Mouse (Mus musculus) brown adipose tissue, adult 24 weeks (tissue): ENCODE measurements around the gene Sycp2l. TPM values are rescaled to one million over a fixed set of nuclear protein-coding genes. Genes with fewer than 3 reads are reported as not detected.

Experiments used
- H3K27ac ChIP-seq: fragments of 200-500 bp; replicated peaks from 2 replicates; pipeline ENCODE4 v1.5.1; 2012; ENCODE audit warnings: low read depth, mild to moderate bottlenecking, low read length
- H3K4me1 ChIP-seq: fragments of 200-500 bp; 2 replicates; pipeline ENCODE4 v1.6.1; 2012; ENCODE audit warnings: low read length, mixed read lengths; ENCODE audit not compliant: control insufficient read depth, insufficient read depth, insufficient read length
- H3K4me3 ChIP-seq: fragments of 200-500 bp; 2 replicates; pipeline ENCODE4 v1.5.1; 2012; ENCODE audit warnings: low read depth, mild to moderate bottlenecking, low read length, moderate library complexity; ENCODE audit not compliant: insufficient read depth
- polyA plus RNA-seq: library from polyadenylated mRNA; stranded (reverse); fragments of >200 nt; gene quantifications from 2 replicates; pipeline ENCODE4 v1.2.4, GENCODE M21; 2012; ENCODE audit not compliant: missing spikeins, insufficient read depth, insufficient read length

Sycp2l gene
- polyA plus RNA-seq, 1 experiment: not detected

- Histone ChIP-seq H3K4me3 (no peak overlapping the region), H3K27ac (no peak overlapping the region), H3K4me1 (no peaks in the 10 kb centered on the region)
Observed at GRCm38 (mm10) chr13:41098325-41098724, 15.8 kb upstream of the Sycp2l start.

GRCm38 (mm10) chr13:41100031-41100430, 14.1 kb upstream of the Sycp2l start:
- no peak overlapping the region for H3K4me3 ChIP-seq
- no peak overlapping the region for H3K27ac ChIP-seq
- no peaks in the 10 kb centered on the region for H3K4me1 ChIP-seq

- no peak overlapping the region for H3K27ac ChIP-seq
- no peaks in the 10 kb centered on the region for H3K4me1 ChIP-seq
- H3K4me3 ChIP-seq: no peak overlapping the region
Observed at GRCm38 (mm10) chr13:41103841-41104525, 10.1 kb upstream of the Sycp2l start.

- H3K27ac ChIP-seq: no peak overlapping the region
- H3K4me3 ChIP-seq: no peak overlapping the region
- no peaks in the 10 kb centered on the region for H3K4me1 ChIP-seq
Observed at GRCm38 (mm10) chr13:41105541-41105940, 8.6 kb upstream of the Sycp2l start.

GRCm38 (mm10) chr13:41110935-41111334, 3.2 kb upstream of the Sycp2l start, which contains the start of gene Gcm2:
Gcm2 (minus strand) TSS chr13:41111035.
- H3K27ac ChIP-seq: no peak within 1 kb of the TSS
- no peak within 1 kb of the TSS for H3K4me3 ChIP-seq
- no peaks in the 10 kb centered on the region for H3K4me1 ChIP-seq

- Histone ChIP-seq H3K27ac (no peak overlapping the region), H3K4me1 (no peaks in the 10 kb centered on the region), H3K4me3 (no peak overlapping the region)
Observed at GRCm38 (mm10) chr13:41119152-41119945, 5.2 kb downstream of the Sycp2l start.

- no peak overlapping the region for H3K4me3 ChIP-seq
Observed at GRCm38 (mm10) chr13:41123666-41124225, 9.6 kb downstream of the Sycp2l start.

GRCm38 (mm10) chr13:41128326-41128725, 14.2 kb downstream of the Sycp2l start:
- Histone ChIP-seq H3K4me3 (no peak overlapping the region), H3K27ac (no peak overlapping the region), H3K4me1 (no peaks in the 10 kb centered on the region)

More at GRCm38 (mm10) chr13:41123666-41124225, 9.6 kb downstream of the Sycp2l start:
- no peak overlapping the region for H3K27ac ChIP-seq
- no peaks in the 10 kb centered on the region for H3K4me1 ChIP-seq

- Histone ChIP-seq H3K4me1 (no peaks in the 10 kb centered on the region), H3K27ac (no peak overlapping the region), H3K4me3 (no peak overlapping the region)
Observed at GRCm38 (mm10) chr13:41129061-41129460, 15.0 kb downstream of the Sycp2l start.

GRCm38 (mm10) chr13:41134901-41135300, 20.8 kb downstream of the Sycp2l start:
- Histone ChIP-seq H3K27ac (no peak overlapping the region), H3K4me1 (no peaks in the 10 kb centered on the region), H3K4me3 (no peak overlapping the region)

- Histone ChIP-seq H3K27ac (no peak overlapping the region), H3K4me1 (no peaks in the 10 kb centered on the region), H3K4me3 (no peak overlapping the region)
Observed at GRCm38 (mm10) chr13:41145433-41145970, 31.4 kb downstream of the Sycp2l start.

GRCm38 (mm10) chr13:41146271-41146670, 32.2 kb downstream of the Sycp2l start:
- H3K27ac ChIP-seq: no peak overlapping the region
- H3K4me1 ChIP-seq: no peaks in the 10 kb centered on the region
- H3K4me3 ChIP-seq: no peak overlapping the region

- no peaks in the 10 kb centered on the region for H3K4me1 ChIP-seq
- no peak overlapping the region for H3K4me3 ChIP-seq
- no peak overlapping the region for H3K27ac ChIP-seq
Observed at GRCm38 (mm10) chr13:41153146-41153545, 39.0 kb downstream of the Sycp2l start.

GRCm38 (mm10) chr13:41158426-41158825, 44.3 kb downstream of the Sycp2l start:
- no peaks in the 10 kb centered on the region for H3K4me1 ChIP-seq
- H3K4me3 ChIP-seq: no peak overlapping the region
- H3K27ac ChIP-seq: no peak overlapping the region

GRCm38 (mm10) chr13:41187886-41188285, 73.8 kb downstream of the Sycp2l start:
- Histone ChIP-seq H3K27ac (no peak overlapping the region), H3K4me1 (no peaks in the 10 kb centered on the region), H3K4me3 (no peak overlapping the region)
